Mouse (Mus musculus) small intestine, adult 2 months (tissue): ENCODE data around the gene Zfand5.

Source experiments
- CTCF ChIP-seq: fragments of 200-500 bp; IDR thresholded peaks from 2 replicates; pipeline ENCODE4 v1.5.1; 2012; ENCODE audit warnings: low read depth, mild to moderate bottlenecking, control low read depth, inconsistent platforms, low read length, moderate library complexity, mixed read lengths; ENCODE audit not compliant: insufficient replicate concordance, insufficient read length; ENCODE audit errors: extremely low read depth
- POLR2A ChIP-seq: fragments of 200-500 bp; IDR thresholded peaks from 2 replicates; pipeline ENCODE4 v1.6.1; 2012; ENCODE audit warnings: low read depth, mild to moderate bottlenecking, control low read depth, inconsistent platforms, low read length, moderate library complexity

DNA sequence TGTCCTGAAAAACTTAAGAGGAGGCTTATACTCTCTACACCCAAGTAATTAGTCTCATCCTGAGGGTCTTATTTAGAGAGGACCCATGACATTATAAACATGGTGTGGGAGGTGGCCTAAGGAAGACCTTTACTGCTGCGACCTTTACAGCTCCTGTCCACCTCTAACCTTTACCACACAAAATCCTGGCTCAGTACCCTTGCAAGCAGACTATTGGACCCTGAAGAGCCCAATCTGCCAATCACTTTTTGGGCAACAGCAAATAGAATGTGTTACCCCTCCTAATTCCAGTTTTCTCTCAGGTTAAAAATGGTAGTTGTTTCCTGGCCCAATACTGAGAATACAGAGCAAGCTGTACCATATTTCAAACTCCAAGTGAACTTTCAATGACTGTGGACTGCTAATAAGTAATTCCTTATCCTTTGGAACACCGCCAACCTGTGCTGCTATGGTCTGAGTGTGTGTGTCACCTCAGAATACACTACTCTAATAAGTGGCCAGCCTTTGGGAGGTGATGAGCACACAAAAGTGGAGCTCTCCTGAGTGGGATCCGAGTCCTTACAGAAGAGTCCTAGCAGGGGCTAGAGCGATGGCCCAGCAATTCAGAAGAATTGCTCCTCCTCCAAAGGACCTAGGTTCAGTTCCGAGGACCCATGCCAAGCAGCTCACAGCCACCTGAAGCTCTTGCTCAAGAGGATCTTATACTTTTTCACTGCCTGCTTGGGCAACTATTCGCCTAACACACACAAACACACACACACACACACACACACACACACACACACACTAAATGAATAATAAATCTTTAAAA, 58.4 kb downstream of the Zfand5 start:
- TF ChIP-seq CTCF (no peak), POLR2A (no peak)
